Mouse (Mus musculus): ENCODE data around the gene Rbm12.

DNA sequence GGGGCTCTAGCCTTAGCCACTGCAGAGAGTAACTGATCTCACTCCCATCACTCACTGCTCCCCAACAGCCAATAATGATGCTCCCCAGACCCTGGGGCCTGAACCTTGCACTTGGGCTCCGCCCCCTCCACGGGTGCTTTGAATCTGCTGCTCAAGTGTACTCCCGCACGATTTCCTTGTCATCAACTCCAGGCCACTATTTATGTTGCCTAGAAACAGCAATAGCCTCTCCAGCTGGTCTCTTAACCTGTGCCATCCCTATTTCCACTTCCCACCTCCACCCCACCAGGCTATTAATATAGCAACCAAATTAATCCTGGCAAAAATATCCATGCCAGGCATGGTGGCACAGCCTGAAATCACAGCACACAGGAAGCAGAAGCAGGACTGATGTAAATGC, 32.1 kb downstream of the Rbm12 start:
- TF ChIP-seq POLR2A (IDR thresholded peaks at IDR 0.05; ENCODE audit: low read depth, low read length) (no peak), CTCF (IDR thresholded peaks at IDR 0.05; ENCODE audit: extremely low read depth, insufficient read length, insufficient replicate concordance, low read depth, low read length) (no peak)

All from small intestine, adult 2 months (tissue).